Mouse (Mus musculus): ENCODE data around the gene Ssna1.
A peak's percentile ranks its signal among the peaks of the same experiment; 100 is the strongest.

Ssna1 gene

DNA sequence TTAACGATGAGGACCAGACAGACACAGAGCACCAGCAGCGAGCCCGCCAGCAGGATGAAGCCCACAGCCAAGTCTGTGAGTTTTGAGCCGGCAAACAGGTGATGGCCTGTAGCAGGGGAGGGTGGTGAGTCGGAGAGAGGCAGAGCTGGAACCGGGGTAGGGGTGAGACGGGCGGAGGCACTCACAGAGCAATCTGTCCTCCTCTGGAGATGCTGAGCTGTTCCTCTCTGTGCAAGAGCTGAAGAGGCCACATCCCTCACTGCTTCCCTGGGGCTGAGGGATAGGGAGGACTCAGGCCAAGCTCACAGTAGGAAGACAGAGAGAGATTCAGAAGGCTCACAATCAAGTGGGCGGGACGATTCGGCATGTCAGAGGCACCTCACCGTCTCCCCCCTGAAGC lies 41.2 kb downstream of the Ssna1 start:
- DNase-seq (ENCODE audit: low read depth, low spot score), result no peak

DNA sequence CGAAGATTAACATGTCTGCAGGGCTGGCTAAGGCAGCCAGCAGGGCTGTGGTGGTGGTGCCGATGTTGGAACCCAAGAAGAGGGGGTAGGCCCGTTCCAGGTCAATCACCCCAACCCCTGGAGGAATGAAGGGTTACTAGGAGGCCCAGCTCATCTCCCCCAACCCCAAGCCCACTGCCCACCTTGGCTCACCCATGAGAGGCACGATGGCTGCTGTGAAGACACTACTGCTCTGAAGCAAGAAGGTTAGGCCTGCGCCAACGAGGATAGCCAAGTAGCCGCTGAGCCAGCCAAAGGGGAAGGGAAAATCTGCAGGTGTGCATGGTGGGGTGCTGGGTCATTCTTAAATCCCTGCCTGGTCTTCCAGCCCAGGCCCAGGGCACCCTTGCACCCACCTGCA lies 41.7 kb downstream of the Ssna1 start:
- no peak for DNase-seq (ENCODE audit: low read depth, low spot score)

DNA sequence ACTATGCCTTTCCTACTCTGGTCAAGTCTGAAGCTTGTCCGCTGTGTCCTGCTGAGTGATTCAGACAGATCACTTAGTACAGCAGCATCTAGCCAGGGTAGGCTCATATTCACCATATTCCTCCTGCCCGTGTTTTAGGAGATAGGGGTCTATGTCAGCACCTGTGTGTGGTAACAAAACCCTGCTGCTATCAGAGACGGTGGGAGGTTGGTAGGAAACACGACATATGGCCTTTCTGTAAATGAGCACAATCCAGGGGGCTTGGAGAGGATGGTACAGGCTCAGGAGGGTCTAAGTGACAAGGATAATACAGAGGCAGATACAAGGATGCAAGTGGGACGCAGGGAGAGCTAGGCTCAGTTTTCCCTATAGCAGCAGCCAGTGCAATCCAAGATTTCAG lies 42.7 kb downstream of the Ssna1 start:
- no peak for DNase-seq (ENCODE audit: low read depth, low spot score)

DNA sequence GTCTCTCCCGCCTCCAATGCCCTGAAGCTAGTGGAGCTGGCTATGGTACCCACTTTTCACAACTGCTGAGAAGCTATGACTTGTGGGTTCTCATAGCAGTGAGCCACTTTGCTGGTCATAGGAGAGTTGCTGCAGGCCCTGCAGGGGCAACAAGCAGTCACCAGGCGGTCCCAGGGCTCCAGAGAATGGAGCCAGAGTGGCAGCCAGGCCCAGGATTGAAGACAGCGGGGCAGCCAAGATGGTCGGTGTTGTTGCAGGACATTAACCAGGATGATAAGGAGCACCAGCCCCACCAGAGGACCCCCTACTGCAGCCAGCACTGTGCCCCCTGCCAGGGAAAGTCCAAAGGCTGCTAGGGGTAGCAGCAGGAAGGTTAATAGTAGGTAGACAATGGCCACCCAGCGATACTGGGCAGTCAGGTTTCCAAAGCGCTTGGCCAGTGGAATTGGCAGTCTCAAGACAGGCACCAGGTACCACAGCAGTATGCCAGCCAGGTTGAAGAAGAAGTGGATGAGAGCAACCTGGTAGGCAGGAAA lies 43.2 kb downstream of the Ssna1 start:
- DNase-seq (ENCODE audit: low read depth, low spot score), result no peak

DNA sequence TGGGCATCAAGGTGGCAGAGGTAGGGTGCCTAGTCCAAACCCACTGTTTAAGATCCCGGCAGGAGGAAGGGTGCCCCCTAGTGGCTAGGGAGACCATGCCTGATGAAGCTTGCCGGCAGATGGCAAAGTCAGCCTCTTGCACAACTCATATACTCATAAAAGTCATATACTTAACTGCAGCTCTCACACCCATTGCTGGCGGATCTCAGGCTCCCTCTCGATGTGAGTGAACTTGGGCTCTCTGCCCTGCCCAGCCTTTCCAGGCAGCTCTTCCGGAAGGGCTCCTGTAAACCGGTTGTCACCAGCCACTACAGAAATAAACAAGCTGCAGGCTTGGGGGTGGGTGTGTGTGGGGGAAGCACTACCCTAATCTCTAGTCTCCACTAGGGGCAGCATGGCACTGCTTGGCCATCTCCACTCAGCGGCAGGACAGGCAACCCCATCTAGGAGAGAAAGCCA lies 43.8 kb downstream of the Ssna1 start:
- peak; percentile 93 for DNase-seq (ENCODE audit: low read depth, low spot score)

DNA sequence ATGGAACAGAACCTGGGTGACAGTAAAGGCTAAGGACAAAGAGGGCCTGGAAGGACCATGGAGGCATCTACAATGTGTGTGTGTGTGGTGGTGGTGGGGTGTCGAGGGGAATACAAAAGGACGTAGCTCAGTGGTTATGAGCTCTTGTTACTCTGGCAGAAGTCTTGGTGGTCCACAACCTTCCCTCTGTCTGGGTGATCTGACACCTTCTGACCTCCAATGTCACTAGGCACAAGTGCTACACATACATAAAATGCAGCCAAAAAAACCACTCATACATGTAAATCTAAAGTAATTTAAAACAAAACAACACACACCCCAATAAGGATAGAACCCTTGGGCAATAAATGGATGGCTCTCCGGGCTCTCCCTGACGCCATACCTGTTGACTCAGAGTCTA lies 44.8 kb downstream of the Ssna1 start:
- no peak for DNase-seq (ENCODE audit: low read depth, low spot score)

DNA sequence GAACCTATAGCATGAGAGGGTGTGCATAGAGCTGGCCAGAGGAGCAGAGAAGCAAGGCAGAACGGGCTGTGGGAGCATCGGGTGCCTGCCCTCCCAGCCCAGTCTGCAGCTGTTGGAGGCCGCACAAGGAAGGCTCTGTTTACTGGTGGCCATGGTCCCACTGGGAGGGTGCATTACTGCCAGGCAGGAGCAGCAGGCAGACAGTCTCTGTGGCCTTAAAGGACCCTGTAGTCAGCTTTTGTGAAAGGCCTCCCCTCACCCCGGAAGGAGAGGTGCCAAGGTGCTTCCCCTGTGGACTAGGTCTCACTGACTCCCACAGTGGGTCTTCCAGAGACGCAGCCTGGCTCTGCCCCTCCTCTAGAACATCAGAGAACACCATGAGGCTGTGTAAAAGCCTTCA lies 45.4 kb downstream of the Ssna1 start:
- DNase-seq (ENCODE audit: low read depth, low spot score), result no peak

DNA sequence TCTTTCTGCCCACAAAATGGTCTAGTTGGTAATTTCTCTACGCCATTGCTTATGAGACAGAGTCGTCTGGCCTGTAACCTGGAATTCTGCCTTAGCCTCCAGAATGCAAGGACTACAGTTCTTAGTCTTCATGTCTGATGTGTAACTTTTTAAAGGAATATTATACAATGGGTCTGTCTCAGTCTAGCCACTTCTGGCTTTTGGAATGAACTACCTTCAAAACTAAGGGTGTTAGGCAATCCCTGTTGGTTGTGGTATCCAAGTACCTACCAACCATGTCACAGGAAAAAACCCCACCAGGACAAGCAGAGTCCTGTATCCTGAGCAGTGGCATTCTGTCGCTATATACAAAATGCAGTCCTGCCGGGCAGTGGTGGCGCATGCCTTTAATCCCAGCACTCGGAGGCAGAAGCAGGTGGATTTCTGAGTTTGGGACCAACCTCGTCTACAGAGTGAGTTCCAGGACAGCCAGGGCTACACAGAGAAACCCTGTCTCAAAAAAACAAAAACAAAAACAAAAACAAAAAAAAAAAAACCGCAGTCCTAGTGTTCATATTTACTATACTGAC lies 46.3 kb downstream of the Ssna1 start:
- DNase-seq (ENCODE audit: low read depth, low spot score), result no peak

DNA sequence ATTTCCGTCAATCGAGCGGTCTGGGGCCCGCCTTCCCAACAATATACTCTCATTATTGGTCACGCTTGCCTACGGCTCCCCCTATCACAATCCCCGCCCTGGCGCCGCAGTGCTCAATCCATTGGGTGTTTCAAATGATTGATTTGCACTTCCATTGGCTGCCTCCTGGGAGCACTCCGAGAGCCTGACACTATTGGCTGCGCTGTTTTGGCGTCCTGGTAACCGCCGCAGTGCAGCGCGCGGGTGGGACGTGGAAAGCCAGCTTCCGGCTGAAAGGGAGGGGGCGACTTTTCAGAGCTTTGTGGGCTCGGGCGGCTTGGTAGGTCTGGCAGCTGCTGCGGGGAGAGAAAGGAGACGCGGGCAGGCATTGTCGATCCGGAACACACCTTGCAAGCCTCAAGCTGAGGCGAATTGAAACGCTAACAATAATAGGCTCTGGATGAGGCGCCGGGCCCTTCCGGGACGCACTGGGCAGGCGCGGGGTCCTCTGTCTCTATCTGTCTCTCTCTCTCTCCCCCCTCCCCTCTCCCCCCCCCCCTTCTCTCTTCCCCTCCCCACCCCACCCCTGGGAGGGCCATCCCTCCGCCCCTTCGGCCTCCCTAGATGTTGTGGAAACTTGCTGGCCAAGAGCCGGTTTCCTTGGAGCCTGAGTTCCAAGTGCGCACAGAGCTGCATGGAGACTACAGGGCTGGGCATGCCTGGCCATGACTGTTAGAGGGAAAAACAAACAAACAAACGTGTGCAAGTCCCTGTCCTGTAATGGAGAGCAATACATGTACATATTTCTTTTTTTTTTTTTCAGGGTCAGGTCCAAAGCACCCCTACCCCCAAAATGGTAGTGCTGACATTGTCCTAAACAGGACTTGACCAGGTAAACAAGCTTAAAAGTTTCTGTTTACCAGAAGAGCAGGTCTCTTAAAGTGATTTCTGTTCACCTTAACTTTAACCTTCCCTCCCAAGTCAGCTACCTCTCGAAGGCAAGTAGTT lies 47.2 kb downstream of the Ssna1 start:
- peak; percentile 98 for DNase-seq (ENCODE audit: low read depth, low spot score)

DNA sequence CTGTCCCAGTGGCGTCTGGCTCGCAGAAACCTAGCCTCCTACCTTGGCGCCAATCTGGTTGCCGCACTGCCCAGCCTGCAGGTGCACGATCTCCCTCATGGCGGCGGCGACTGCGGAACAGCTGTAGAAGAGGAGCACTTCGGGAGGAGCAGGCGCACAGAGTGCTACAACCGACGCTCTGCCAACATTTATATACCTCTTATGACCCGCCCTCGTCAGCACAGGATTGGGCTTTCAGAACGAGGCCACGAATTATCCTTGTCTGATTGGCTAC lies 47.8 kb downstream of the Ssna1 start, which contains the start of gene Tubb4b:
Gene Tubb4b (minus strand): TSS at position 211 of the 274 bp plus-strand sequence.
- DNase-seq (ENCODE audit: low read depth, low spot score), result no peak

DNA sequence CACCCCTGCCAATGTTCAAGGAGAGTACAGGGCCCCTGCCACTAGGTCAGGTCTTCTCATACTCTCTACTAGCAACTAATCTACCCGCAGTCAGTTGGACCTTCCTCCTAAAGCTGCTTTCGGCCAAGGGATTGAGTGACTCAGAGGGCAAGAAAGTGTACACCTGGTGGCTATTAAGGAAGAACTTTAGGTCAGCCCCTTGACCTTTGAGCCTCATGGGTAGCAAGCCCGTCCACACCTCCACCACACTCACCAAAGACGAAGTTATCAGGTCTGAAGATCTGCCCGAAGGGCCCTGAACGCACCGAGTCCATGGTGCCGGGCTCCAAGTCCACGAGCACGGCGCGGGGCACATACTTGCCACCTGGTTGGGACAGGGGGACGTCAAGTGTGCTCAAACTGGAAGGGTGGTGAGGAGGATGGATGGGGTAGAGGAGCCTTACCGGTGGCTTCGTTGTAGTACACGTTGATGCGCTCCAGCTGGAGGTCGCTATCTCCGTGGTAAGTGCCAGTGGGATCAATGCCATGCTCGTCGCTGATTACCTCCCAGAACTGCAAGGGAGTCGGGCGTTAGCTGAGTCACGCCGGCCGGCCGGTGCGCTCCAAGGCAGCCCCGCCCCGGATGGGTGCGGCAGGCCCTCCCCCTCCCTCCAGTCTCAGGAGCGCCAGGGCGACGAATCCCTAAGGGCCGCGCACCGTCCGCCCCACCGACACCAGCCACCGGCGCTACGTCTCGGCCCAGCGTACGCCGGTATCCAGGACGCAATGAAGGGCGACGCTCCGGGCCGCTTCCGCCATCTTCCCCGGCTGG lies 48.4 kb downstream of the Ssna1 start:
- no peak for DNase-seq (ENCODE audit: low read depth, low spot score)

DNA sequence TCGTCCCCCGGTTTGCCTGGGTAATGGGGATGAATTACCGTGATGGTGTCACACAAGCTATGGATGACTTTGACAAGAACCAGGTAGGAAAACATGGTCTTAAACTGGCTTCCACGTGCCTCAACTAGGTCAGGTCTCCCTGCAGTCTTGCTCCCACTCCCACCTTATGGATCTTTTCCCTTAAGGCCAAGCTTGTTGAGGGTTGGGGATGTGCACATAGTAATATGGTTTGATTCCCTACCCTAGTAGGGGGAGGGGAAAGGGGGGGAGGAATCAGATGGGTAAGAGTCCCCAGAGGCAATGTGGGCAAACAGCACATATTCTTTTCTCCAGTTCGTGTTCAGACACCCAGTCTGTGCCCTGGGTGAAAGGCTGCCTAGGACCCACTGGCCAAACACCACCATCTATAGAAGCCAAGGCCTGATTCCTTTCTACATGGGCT lies 50.9 kb downstream of the Ssna1 start:
- no peak for DNase-seq (ENCODE audit: low read depth, low spot score)
